Mouse (Mus musculus) hindbrain, embryonic 16.5 days (tissue): Measurements from ENCODE around the gene Gm3448. TPM values are rescaled to one million over a fixed set of nuclear protein-coding genes. Genes with fewer than 3 reads are reported as not detected.
A peak's percentile ranks its signal among the peaks of the same experiment; 100 is the strongest.
"Not testable (repeated sequence)": the region's sequence is repeated elsewhere in the genome, so short reads cannot be mapped to it uniquely, and the experiment has no call there.

Experiments
- ATAC-seq: fragments of 200-750 bp; cut with Nextera tagmentation; 2 replicates; pipeline ENCODE4 v1.8.0; 2017; ENCODE audit warnings: moderate TSS enrichment, moderate library complexity
- H3K27ac ChIP-seq: fragments of 300-500 bp; sonication (generic); 2 replicates; pipeline ENCODE4 v1.5.1; 2014; ENCODE audit warnings: low read depth, mild to moderate bottlenecking, control low read depth, low read length, moderate library complexity
- H3K27me3 ChIP-seq: fragments of 300-500 bp; sonication (generic); replicated peaks from 2 replicates; pipeline ENCODE4 v1.6.1; 2014; ENCODE audit warnings: low read length; ENCODE audit not compliant: control insufficient read depth, insufficient read depth
- H3K36me3 ChIP-seq: fragments of 300-500 bp; sonication (generic); 2 replicates; pipeline ENCODE4 v1.6.1; 2014; ENCODE audit warnings: mild to moderate bottlenecking, low read length, moderate library complexity, mixed read lengths; ENCODE audit not compliant: control insufficient read depth, insufficient read depth
- H3K4me1 ChIP-seq: fragments of 300-500 bp; sonication (generic); 2 replicates; pipeline ENCODE4 v1.6.1; 2014; ENCODE audit warnings: low read depth, low read length; ENCODE audit not compliant: control insufficient read depth, insufficient read depth
- H3K4me2 ChIP-seq: fragments of 300-500 bp; sonication (generic); 2 replicates; pipeline ENCODE4 v1.6.1; 2014; ENCODE audit warnings: mild to moderate bottlenecking, low read length, control low read depth, moderate library complexity
- H3K4me3 ChIP-seq: fragments of 300-500 bp; sonication (generic); 2 replicates; pipeline ENCODE4 v1.5.1; 2014; ENCODE audit warnings: mild to moderate bottlenecking, low read length, control low read depth, moderate library complexity
- H3K9ac ChIP-seq: fragments of 300-500 bp; sonication (generic); 2 replicates; pipeline ENCODE4 v1.6.1; 2014; ENCODE audit warnings: low read depth, mild to moderate bottlenecking, control low read depth, low read length, moderate library complexity
- H3K9me3 ChIP-seq: fragments of 300-500 bp; sonication (generic); 2 replicates; pipeline ENCODE4 v1.6.1; 2014; ENCODE audit warnings: mild to moderate bottlenecking, low read length, moderate library complexity; ENCODE audit not compliant: control insufficient read depth
- WGBS: fragments of 180-500 bp; shearing (Covaris S2); extraction: QIAGEN DNeasy Blood & Tissue Kit; methylation state at CpG from one replicate; pipeline ENCODE4 v1.1.7; 2014; 5-methylcytosine and 5-hydroxymethylcytosine counted together
- polyA plus RNA-seq: library from polyadenylated mRNA; unstranded; fragments of >200 nt; fragmentation: Nextera tagmentation; extraction: Ambion mirVana; gene quantifications from 2 replicates; pipeline ENCODE4 v1.2.1, GENCODE M21; 2015

Gm3448 gene
- 3.1 and 3.7 TPM in 2 replicates for polyA plus RNA-seq

DNA sequence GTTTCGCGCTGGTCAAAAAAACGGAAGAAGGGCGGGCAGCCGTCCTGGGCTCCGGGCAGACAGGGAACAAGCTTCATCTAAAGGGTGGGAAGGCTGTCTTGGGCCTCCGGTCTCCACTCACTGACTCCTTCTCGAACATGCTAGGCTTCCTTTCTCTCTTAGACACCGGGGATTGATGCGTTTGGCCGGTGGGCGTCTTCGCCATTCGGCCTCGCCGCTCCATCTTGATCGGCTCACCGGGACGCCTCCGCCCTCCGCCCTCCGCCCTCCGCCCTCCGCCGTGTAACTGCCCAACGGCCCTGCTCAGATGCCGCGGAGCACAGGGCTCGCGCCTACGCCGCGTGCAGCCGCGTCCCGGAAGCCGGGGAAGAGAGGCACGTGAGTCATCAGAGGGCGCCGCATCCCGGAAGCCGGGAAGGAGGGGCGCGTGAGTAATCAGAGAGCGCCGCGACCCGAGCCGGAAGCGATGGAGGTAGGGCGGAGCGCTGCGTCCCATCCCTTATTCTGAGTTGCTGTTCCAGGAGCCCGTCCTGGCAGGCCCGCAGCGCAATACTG lies at the start of gene Gm3448, which contains the start of the genes Ermard and Tcte3:
Gene Gm3448 (minus strand): TSS at position 363 of the 555 bp plus-strand sequence.
Gene Ermard (plus strand): TSS at position 34 of the 555 bp plus-strand sequence.
Gene Tcte3 (minus strand): TSS at position 314 of the 555 bp plus-strand sequence.
- H3K4me2 ChIP-seq: not testable (repeated sequence)

DNA sequence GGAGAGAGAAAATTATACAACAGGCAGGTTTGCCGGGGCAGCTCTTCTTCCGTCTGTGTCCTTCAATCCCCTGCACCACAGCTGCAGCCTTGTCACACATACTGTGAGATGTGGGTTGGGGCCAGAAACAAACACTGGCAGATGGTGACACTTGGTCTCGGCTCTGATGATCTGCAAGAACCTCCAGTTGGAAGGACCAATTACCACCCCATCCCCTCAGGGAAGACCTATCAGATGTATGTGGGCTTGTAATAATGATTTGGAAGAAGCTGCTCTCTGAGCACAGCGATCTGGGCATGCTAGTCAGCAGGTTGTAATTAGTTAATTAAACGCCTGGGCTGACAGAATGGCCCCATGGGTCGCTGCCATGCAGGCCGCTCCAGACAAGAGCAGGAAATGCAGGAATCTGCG lies 47.3 kb upstream of the Gm3448 start:
- Histone ChIP-seq H3K4me1 (peaks cover 12% of the 10 kb centered on the region), H3K9me3 (no peaks in the 10 kb centered on the region), H3K9ac (no peak overlapping the region), H3K36me3 (no peaks in the 10 kb centered on the region), H3K27me3 (no peaks in the 10 kb centered on the region), H3K27ac (peak overlapping the region; percentile 41; the same call in 1 of the 2 replicates), H3K4me2 (no peak overlapping the region; the same call in 1 of the 2 replicates), H3K4me3 (no peak overlapping the region)
- 10% methylated on average over 8 of the region's 8 CpGs for WGBS
- peak; percentile 88 for ATAC-seq

More for the DNA sequence above, at the start of gene Gm3448, which contains the start of the genes Ermard and Tcte3:
- not testable (repeated sequence) for H3K27ac ChIP-seq, H3K4me3 ChIP-seq, H3K9ac ChIP-seq, H3K9me3 ChIP-seq, H3K36me3 ChIP-seq, H3K4me1 ChIP-seq, H3K27me3 ChIP-seq
- ATAC-seq: peak; percentile 98
- 0% methylated on average over 14 of the region's 56 CpGs for WGBS

DNA sequence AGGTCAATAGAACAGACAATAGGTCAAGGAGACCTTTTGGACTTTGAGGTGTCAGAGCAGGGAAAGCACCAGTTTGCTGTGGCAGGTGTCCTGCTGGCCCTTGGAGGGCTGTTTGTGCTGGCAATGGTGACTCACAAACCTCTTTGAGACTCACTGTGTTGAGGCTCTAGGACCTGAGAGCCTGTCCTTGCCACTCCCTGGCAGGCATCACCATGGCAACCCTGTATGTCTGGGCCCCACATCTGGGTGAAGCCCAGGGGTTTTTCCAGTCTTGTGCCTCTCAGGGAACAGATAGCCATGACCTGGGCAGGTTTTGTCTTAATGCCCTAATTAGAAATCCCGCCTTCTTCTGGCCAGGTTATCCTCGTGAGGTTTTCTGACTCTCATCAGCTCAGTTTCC lies 46.8 kb upstream of the Gm3448 start:
- no peak overlapping the region for H3K4me3 ChIP-seq
- no peaks in the 10 kb centered on the region for H3K9me3 ChIP-seq
- no peak overlapping the region for H3K4me2 ChIP-seq
- 12% methylated on average over 2 of the region's 2 CpGs for WGBS
- no peaks in the 10 kb centered on the region for H3K27me3 ChIP-seq
- ATAC-seq: peak; percentile 47
- H3K27ac ChIP-seq: peak overlapping the region; percentile 41; the same call in 1 of the 2 replicates
- no peak overlapping the region for H3K9ac ChIP-seq
- H3K36me3 ChIP-seq: no peaks in the 10 kb centered on the region
- H3K4me1 ChIP-seq: peaks cover 12% of the 10 kb centered on the region

DNA sequence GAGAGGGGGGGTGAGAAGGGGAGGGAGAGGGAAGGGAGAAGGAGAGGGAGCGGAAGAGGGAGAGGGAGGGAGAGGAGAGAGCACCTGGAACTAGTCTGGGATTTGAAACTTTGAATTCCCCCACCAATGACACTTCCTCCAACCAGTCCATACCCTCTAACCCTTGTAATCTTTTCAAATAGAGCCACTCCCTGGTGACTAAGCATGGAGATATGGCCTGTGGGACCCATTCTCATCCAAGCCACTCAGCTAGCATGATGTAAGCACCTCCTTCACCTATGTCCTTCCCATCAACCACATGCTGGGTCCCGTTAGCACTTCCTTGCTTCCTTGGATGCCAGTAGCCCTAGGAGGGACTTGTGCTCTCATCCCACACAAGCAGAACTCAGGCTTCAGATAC lies 43.7 kb upstream of the Gm3448 start:
- Histone ChIP-seq H3K27me3 (no peaks in the 10 kb centered on the region), H3K9me3 (no peaks in the 10 kb centered on the region), H3K4me2 (no peak overlapping the region), H3K27ac (no peak overlapping the region), H3K4me3 (no peak overlapping the region), H3K36me3 (no peaks in the 10 kb centered on the region), H3K9ac (no peak overlapping the region), H3K4me1 (peaks cover 12% of the 10 kb centered on the region)
- 75% methylated on average over 2 of the region's 2 CpGs for WGBS
- ATAC-seq: no peak

DNA sequence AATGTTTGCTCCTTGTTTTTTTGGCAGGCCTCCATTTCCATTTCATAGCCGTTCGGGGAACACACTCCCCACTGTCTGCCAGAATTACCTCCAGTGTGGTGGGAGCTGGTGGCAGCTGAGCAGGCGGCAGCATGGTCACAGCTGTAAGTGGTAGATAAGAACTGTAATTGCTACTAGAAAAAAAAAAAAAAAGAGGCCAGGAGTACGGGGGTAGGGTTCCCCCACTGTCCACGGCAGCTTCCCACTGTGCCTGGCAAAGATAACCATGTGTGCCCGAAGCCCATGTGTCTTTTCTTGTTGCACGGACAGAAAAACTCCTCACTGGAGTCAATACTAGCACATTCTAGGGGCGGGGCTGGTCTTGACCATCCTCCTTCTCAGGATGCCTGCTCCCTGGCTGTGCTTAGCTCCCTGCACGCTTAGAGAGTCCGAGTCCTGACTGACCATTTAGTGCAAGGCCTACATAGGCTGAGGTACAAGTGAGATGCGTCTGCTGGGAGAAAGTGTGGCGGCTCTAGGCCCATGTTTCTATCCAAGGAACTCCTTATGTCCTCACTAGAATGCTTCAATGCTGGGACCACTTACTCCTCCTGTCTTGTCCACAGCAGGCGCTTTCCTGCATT lies 43.0 kb upstream of the Gm3448 start:
- H3K27me3 ChIP-seq: no peaks in the 10 kb centered on the region
- no peak overlapping the region for H3K4me3 ChIP-seq
- peaks cover 12% of the 10 kb centered on the region for H3K4me1 ChIP-seq
- no peaks in the 10 kb centered on the region for H3K36me3 ChIP-seq
- 59% methylated on average over 13 of the region's 13 CpGs for WGBS
- ATAC-seq: no peak
- H3K9ac ChIP-seq: no peak overlapping the region
- H3K4me2 ChIP-seq: no peak overlapping the region
- no peak overlapping the region for H3K27ac ChIP-seq
- no peaks in the 10 kb centered on the region for H3K9me3 ChIP-seq

DNA sequence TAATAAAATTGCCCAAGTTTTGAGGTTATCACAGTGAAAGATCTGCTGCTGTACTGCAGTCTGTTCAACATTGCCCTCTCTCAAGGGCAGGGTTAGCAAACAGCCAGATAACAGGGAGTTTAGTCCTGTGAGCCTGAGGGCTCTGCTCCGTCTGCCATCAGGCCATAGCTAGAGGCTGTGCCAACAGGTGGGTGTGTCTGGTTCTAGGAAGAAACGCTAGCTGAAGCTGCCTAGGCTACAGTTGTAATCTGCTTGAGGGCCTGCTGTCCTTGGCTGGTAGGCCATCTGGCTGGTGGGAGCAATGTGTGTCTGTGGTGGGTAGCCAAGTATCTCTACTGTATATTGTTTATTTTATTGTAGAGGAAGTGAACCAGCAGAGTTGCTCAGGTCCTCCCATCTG lies 36.2 kb upstream of the Gm3448 start:
- Histone ChIP-seq H3K4me1 (no peaks in the 10 kb centered on the region), H3K9ac (no peak overlapping the region), H3K27ac (no peak overlapping the region), H3K4me2 (no peak overlapping the region), H3K9me3 (no peaks in the 10 kb centered on the region), H3K36me3 (no peaks in the 10 kb centered on the region), H3K27me3 (peaks cover 3% of the 10 kb centered on the region; the same call in 1 of the 2 replicates), H3K4me3 (no peak overlapping the region)
- peak; percentile 73; the same call in 1 of the 2 replicates for ATAC-seq
- WGBS: 44% methylated on average over 2 of the region's 2 CpGs

DNA sequence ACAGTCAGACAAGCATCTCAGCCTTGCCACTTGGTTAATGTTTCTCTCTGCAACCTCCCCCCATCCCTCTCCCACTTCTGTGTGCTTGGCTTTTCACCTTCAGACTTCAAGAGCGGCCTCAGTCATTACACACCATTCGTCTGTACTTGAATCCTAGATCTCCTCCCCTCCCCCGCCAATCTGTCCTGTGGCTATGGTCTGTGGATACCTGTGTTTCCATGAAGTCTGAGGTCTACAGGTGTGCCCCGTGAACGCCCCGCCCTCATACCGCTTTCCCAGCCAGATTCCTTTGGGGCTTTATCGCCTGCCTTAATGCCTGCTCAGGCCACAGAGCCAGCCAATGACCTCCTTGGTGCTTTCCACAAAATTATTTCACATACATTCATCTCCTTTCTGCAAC lies 33.7 kb upstream of the Gm3448 start:
- Histone ChIP-seq H3K4me2 (no peak overlapping the region), H3K36me3 (no peaks in the 10 kb centered on the region), H3K9me3 (no peaks in the 10 kb centered on the region), H3K27me3 (peaks cover 3% of the 10 kb centered on the region; the same call in 1 of the 2 replicates), H3K27ac (no peak overlapping the region), H3K9ac (no peak overlapping the region), H3K4me3 (no peak overlapping the region), H3K4me1 (no peaks in the 10 kb centered on the region)
- WGBS: 90% methylated on average over 8 of the region's 8 CpGs
- no peak for ATAC-seq

DNA sequence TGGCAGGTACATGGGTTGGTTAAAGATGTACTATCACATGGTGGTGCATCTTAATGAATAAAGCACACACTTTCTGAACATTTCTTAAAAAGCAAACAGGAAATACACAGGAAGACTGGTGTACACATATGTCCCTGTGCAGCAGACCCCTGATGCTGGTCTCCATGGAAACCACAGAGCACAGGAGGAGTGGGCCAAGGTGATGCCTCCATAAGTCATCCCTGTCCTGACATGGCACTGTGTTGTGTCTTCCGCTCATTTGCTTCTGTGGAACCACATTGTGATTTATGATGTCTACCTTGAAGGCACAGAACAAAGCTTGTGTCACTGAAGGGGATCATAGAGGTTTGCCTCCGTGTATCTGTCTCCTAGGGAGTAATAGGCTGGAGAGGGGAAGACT lies 30.9 kb upstream of the Gm3448 start:
- Histone ChIP-seq H3K4me2 (no peak overlapping the region), H3K36me3 (no peaks in the 10 kb centered on the region), H3K9ac (no peak overlapping the region), H3K27ac (no peak overlapping the region), H3K9me3 (no peaks in the 10 kb centered on the region), H3K4me1 (no peaks in the 10 kb centered on the region), H3K27me3 (peaks cover 3% of the 10 kb centered on the region; the same call in 1 of the 2 replicates), H3K4me3 (no peak overlapping the region)
- no peak for ATAC-seq
- 64% methylated on average over 2 of the region's 2 CpGs for WGBS

DNA sequence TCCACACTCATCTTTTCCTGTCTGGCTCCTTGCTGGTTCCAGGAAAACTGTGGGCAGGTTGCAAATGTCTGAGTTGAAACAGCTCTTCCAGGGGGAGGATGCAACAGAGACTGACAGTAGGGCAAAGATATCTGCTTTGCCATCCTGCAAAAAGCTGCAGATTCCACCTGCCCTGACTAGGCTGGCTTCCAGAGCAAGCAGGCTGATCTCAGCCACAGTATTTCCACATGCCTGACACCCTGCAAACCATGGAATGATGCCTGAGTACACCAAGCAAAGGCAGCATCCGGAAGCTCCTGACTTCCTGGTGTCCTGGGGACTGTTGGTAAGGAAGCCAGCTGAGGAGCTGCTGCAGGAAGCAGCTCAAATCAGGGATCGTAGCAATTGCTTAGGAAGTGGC lies 27.8 kb upstream of the Gm3448 start:
- Histone ChIP-seq H3K9ac (no peak overlapping the region), H3K27ac (no peak overlapping the region), H3K4me3 (no peak overlapping the region), H3K27me3 (no peaks in the 10 kb centered on the region), H3K36me3 (no peaks in the 10 kb centered on the region), H3K4me1 (no peaks in the 10 kb centered on the region), H3K4me2 (no peak overlapping the region), H3K9me3 (no peaks in the 10 kb centered on the region)
- ATAC-seq: no peak
- WGBS: 75% methylated on average over 2 of the region's 2 CpGs
